Mouse (Mus musculus): ENCODE data around the gene Pglyrp2. TPM values are rescaled to one million over a fixed set of nuclear protein-coding genes. Genes with fewer than 3 reads are reported as not detected.

Pglyrp2 gene
- 30.3 TPM for polyA plus RNA-seq (2015; fragmentation: Illumina TruSeq; extraction: RNeasy Lipid Tissue Mini Kit (QIAGEN cat#74804); ENCODE audit: insufficient read depth, low replicate concordance)

GRCm38 (mm10) chr17:32424034-32424433 is at the start of gene Pglyrp2:
Gene Pglyrp2 (minus strand): TSS chr17:32424167.

GRCm38 (mm10) chr17:32452482-32452881 is 28.5 kb upstream of the Pglyrp2 start, which contains the start of gene Cyp4f39:
Gene Cyp4f39 (plus strand): TSS chr17:32452723.

GRCm38 (mm10) chr17:32403417-32403816 is 20.6 kb downstream of the Pglyrp2 start, which contains the start of gene Rasal3:
Gene Rasal3 (minus strand): TSS chr17:32403583.

GRCm38 (mm10) chr17:32389101-32389659 is 34.8 kb downstream of the Pglyrp2 start, which contains the start of gene Wiz:
Gene Wiz (minus strand): TSS chr17:32389439.

Other genes starting within 250 kb of the Pglyrp2 start
- gene Ephx3, start 234.6 kb downstream of the Pglyrp2 start, polyA plus RNA-seq (2015; fragmentation: Illumina TruSeq; extraction: RNeasy Lipid Tissue Mini Kit (QIAGEN cat#74804); ENCODE audit: insufficient read depth, low replicate concordance), result 0.98 TPM
- 61.0 TPM for gene Brd4, start 139.4 kb downstream of the Pglyrp2 start, polyA plus RNA-seq (2015; fragmentation: Illumina TruSeq; extraction: RNeasy Lipid Tissue Mini Kit (QIAGEN cat#74804); ENCODE audit: insufficient read depth, low replicate concordance)
- gene Akap8, start 102.9 kb downstream of the Pglyrp2 start, polyA plus RNA-seq (2015; fragmentation: Illumina TruSeq; extraction: RNeasy Lipid Tissue Mini Kit (QIAGEN cat#74804); ENCODE audit: insufficient read depth, low replicate concordance), result 272 TPM
- gene Akap8l, start 73.6 kb downstream of the Pglyrp2 start, polyA plus RNA-seq (2015; fragmentation: Illumina TruSeq; extraction: RNeasy Lipid Tissue Mini Kit (QIAGEN cat#74804); ENCODE audit: insufficient read depth, low replicate concordance), result 148 TPM
- 11.0 TPM for gene Wiz, start 34.7 kb downstream of the Pglyrp2 start, polyA plus RNA-seq (2015; fragmentation: Illumina TruSeq; extraction: RNeasy Lipid Tissue Mini Kit (QIAGEN cat#74804); ENCODE audit: insufficient read depth, low replicate concordance)
- gene Rasal3, start 20.6 kb downstream of the Pglyrp2 start, polyA plus RNA-seq (2015; fragmentation: Illumina TruSeq; extraction: RNeasy Lipid Tissue Mini Kit (QIAGEN cat#74804); ENCODE audit: insufficient read depth, low replicate concordance), result 232 TPM
- 0.29 TPM for gene Cyp4f39, start 28.6 kb upstream of the Pglyrp2 start, polyA plus RNA-seq (2015; fragmentation: Illumina TruSeq; extraction: RNeasy Lipid Tissue Mini Kit (QIAGEN cat#74804); ENCODE audit: insufficient read depth, low replicate concordance)
- gene Cyp4f17, start 81.9 kb upstream of the Pglyrp2 start, polyA plus RNA-seq (2015; fragmentation: Illumina TruSeq; extraction: RNeasy Lipid Tissue Mini Kit (QIAGEN cat#74804); ENCODE audit: insufficient read depth, low replicate concordance), result 1.5 TPM
- 57.9 TPM for gene Cyp4f16, start 112.4 kb upstream of the Pglyrp2 start, polyA plus RNA-seq (2015; fragmentation: Illumina TruSeq; extraction: RNeasy Lipid Tissue Mini Kit (QIAGEN cat#74804); ENCODE audit: insufficient read depth, low replicate concordance)
- 2.5 TPM for gene Cyp4f37, start 197.1 kb upstream of the Pglyrp2 start, polyA plus RNA-seq (2015; fragmentation: Illumina TruSeq; extraction: RNeasy Lipid Tissue Mini Kit (QIAGEN cat#74804); ENCODE audit: insufficient read depth, low replicate concordance)
- gene Cyp4f40, start 234.7 kb upstream of the Pglyrp2 start, polyA plus RNA-seq (2015; fragmentation: Illumina TruSeq; extraction: RNeasy Lipid Tissue Mini Kit (QIAGEN cat#74804); ENCODE audit: insufficient read depth, low replicate concordance), result not detected